Mouse (Mus musculus): ENCODE results near the gene Luc7l2. TPM values are rescaled to one million over a fixed set of nuclear protein-coding genes. Genes with fewer than 3 reads are reported as not detected.

The Luc7l2 gene
- polyA plus RNA-seq, 1 experiment = 21.1 TPM

GRCm38 (mm10) chr6:38650263-38650937, 99.3 kb downstream of the Luc7l2 start:
- no peak overlapping the region for H3ac ChIP-seq (ENCODE audit: control insufficient read depth, insufficient read length)
- no peaks in the 10 kb centered on the region for H3K27me3 ChIP-seq (ENCODE audit: control insufficient read depth, insufficient read depth, insufficient read length)
- H3K4me2 ChIP-seq (ENCODE audit: low read depth) = no peak overlapping the region
- TF ChIP-seq MYOD1 (IDR thresholded peaks at IDR 0.05; ENCODE audit: control insufficient read depth in 1 of 3, insufficient read length in 2 of 3, low read depth in 2 of 3) (no peak), MAX (IDR thresholded peaks at IDR 0.05; ENCODE audit: low read depth) (no peak), TCF3 (IDR thresholded peaks at IDR 0.05; ENCODE audit: insufficient read length, low read depth) (no peak), POLR2AphosphoS2 (IDR thresholded peaks at IDR 0.05; ENCODE audit: insufficient read length, low read depth) (no peak), CEBPB (IDR thresholded peaks at IDR 0.05; ENCODE audit: insufficient read depth, poor library complexity, severe bottlenecking) (no peak), E2F4 (IDR thresholded peaks at IDR 0.05; ENCODE audit: insufficient read depth) (no peak), TCF12 (IDR thresholded peaks at IDR 0.05; ENCODE audit: insufficient read depth, poor library complexity, severe bottlenecking) (no peak), POLR2A (IDR thresholded peaks at IDR 0.05; ENCODE audit: insufficient read length, low read depth) (no peak), USF1 (IDR thresholded peaks at IDR 0.05; ENCODE audit: low read depth) (no peak), REST (IDR thresholded peaks at IDR 0.05; ENCODE audit: insufficient read depth, insufficient read length) (no peak), MYOG (IDR thresholded peaks at IDR 0.05; ENCODE audit: control insufficient read depth in 1 of 3, insufficient read depth in 1 of 3, insufficient read length in 2 of 3, low read depth in 2 of 3) (no peak), SRF (IDR thresholded peaks at IDR 0.05; ENCODE audit: control insufficient read depth, insufficient read length, low read depth) (no peak)
- H3K79me2 ChIP-seq (ENCODE audit: control insufficient read depth, insufficient read depth) = no peaks in the 10 kb centered on the region
- no peak overlapping the region for H3K4me3 ChIP-seq
- H3K36me3 ChIP-seq (ENCODE audit: control insufficient read depth, insufficient read depth) = no peaks in the 10 kb centered on the region

Other genes starting within 250 kb of the Luc7l2 start
- 45.0 TPM for gene Zc3hav1, start 196.7 kb upstream of the Luc7l2 start, polyA plus RNA-seq (2012; fragmentation: generic; extraction: Trizol)
- 2.3 TPM for gene Ttc26, start 169.9 kb upstream of the Luc7l2 start, polyA plus RNA-seq (2012; fragmentation: generic; extraction: Trizol)
- 2.3 TPM for gene Ubn2, start 117.4 kb upstream of the Luc7l2 start, polyA plus RNA-seq (2012; fragmentation: generic; extraction: Trizol)
- gene Fmc1, start 17.8 kb upstream of the Luc7l2 start, polyA plus RNA-seq (2012; fragmentation: generic; extraction: Trizol) = 110 TPM
- 1.7 TPM for gene Klrg2, start 85.9 kb downstream of the Luc7l2 start, polyA plus RNA-seq (2012; fragmentation: generic; extraction: Trizol)
- gene Clec2l, start 111.7 kb downstream of the Luc7l2 start, polyA plus RNA-seq (2012; fragmentation: generic; extraction: Trizol) = 0.19 TPM

All from myocyte (in vitro differentiated cells).